Mouse (Mus musculus) CD8-positive naive resting alpha-beta T cell, adult 2 months (primary cell): Measurements from ENCODE around the gene Cacng3.

Experiments
- DNase-seq, 2 experiments: peaks; one replicate each; pipeline ENCODE4 v3.0.0; 2022; ENCODE audit warnings: low read depth in 2 of 2, low spot score in 2 of 2

The Cacng3 gene

GRCm38 (mm10) chr7:122718540-122718939 is 48.2 kb downstream of the Cacng3 start:
- DNase-seq, result no peak

DNA sequence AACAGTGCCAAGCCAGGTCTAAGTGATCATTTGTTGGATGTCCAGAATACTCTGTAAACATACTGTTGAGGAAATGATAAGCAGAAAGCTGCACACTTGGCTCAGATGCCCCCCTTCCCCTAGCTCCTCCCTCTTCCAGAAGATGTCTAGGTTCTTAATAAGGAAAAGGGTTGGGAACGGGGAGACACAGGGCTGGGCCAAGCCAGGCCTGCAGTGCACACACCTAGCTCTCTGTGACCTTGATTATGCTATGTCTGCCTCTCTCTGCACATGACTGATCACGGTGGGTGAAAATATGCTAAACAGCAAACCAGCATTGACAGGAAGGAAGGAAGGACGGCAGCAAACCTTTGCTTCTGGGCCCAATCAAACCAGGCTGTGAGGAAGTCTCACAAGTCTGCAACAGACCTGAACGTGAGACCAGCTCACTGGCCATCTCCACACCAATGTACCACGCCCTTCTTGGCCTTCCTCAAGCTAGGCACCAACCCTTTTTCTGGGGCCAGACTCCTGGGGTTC is 53.1 kb downstream of the Cacng3 start:
- no peak for DNase-seq

DNA sequence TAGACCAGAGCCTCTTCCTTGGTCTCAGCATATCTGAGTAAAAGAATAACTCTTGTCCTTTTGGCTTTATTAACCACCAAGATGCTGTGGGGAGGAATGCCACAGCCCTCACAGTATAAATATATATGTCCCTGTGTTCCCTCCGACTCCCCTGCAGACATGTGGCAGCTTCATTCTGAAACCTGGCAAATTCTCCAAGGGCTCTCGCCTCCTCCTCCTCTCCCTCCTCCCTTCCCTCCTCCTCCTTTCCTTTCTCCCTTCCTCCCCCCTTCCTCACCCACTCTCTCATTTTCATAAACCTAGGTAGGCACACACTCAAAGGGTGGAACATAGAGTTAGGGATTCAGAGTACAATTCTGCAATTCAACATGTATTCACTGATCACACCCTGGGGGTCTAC is 56.1 kb downstream of the Cacng3 start:
- no peak for DNase-seq

DNA sequence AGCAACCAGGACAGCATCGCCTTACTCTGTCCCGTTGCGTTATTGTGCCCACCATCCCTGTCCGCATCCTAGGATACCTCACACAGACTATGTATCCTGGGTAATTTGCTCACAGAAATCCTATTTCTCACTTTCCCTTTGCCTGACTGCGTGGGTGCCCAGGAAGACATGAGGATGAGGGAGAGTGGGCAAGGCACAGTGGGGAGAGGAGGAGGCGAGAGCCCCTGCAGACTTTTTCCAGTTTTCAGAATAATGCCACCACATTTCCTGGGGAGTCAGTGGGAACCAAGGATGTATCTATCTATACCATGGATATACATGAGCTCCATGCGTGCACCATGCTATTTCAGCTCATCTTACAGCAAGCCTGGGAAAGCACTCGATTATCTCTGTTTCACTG is 57.9 kb downstream of the Cacng3 start:
- DNase-seq, result no peak

- DNase-seq, result no peak
Measured at GRCm38 (mm10) chr7:122728846-122729245, 58.6 kb downstream of the Cacng3 start.

DNA sequence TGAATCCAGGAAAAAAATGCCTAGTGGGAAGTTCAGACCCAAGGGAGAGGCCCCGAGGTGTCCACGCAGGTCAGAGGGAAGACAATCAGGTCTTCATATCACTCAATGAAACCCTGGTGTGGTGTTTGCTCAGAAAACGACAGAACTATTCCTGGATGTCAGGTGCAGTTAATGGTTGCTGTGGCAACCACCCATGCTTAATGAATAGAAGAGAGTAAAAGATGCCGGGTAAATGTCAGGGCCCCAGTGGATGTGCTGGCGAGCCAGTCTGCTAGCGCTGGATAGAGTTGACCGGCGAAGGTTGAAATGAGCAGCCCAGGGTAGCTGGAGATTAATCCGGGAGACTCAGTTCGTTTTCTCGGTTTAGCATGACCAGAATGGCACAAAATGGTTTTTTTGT is 65.0 kb downstream of the Cacng3 start:
- DNase-seq, result no peak

DNA sequence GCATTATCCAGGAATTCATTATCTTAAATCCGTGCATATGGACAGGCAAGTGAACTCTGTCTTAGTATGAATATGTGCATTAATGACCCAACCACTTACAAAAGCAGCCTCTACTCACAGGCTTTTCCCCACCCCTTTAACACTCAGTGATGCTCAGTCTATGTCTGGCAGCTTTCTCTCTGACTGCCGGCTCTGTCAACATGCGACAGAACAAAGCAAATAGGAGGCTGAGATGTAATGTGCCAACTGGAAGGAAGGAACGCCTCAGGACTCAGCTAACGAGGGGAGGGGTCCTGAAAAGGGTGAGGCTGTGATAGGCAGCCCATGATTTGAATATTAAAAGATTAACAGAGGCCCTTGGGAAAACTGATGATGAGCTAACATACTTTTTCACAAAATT is 68.2 kb downstream of the Cacng3 start:
- DNase-seq, result no peak

DNA sequence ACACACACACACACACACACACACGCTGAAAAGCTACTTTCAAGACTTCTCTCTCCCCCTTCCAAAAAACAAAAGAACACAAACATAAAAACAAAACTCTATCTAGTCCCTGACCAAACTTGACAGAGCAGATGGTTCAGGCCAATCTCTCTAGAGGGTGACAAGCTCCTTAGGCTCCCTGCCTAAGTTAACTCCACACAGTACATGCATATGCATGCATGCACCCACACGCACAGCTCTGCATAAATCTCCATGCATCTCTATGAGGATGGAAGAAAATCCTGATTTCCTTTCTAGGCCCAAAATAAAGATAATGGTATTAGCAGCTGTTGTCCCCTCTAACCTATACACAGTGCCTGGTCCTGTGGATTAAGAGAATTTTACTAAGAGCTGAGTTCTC is 70.4 kb downstream of the Cacng3 start:
- DNase-seq, result no peak

DNA sequence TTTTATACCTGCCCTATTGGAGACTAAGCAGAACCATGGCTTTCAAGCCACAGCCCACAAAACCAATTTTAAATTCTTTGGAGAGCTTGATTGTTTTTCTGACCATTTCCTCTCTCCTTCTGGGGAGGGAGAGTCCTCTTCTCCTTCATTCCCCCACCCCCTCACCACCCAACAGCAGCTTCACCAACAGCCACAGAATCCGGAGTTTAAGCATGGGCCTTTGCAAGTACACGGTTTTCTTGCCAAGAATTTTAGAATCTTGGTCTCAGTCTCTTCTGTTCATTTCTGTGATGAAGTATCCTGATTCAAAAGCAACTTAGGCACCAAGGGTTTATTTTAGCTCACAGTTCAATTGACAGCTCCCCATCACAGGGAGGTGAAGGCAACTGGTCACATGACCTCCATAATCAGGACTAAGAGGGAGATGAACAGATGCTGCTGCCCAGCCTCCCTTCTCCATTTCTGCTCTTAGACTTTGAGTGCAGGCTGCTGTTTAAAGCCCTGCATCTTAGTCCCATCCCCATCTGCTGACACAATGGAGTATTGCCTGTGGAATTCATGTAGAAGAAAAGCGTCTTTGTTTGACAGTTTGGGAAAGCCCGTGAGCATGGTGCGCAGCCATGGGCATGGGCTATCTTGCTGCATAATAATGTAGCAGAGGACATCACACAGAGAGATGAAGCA is 85.8 kb downstream of the Cacng3 start:
- DNase-seq, result no peak

DNA sequence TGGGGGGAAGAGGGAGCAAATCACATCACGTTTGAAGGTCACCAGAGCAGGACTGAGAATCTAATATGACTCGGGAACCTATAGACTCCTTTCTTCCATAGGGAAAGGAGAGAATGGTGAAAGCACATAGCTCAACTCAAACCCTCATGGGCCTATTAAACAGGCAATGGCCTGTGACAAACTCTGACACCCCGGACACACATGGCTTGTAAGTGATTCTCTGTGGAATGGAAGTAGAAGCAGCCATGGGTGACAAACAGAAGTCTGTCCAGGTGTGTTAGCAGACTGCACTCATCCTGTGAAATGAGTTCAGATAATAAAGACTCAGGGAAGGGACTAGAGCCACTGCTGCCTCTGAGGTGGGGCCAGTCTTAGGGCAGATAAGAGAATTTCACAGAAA is 88.4 kb downstream of the Cacng3 start:
- DNase-seq, result no peak

DNA sequence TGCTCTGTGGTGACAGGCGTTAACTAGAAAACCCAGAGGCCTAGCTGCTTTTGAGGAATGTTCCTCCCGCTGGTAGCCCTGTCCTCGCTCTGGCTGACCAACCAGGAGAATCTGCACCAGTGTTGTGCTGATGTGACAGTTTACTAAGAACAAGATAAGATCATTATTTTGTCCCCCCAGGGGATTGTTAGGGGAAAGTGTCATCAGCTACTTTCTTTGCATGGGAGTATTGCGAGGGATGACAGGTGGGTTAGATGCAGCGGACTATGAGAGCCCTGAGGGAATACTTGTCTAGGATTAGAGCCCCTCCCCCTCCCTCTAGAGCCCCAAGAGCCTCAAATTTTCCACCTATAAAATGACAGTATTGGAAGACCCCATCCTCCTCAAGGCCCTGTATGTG is 94.2 kb downstream of the Cacng3 start:
- DNase-seq, result no peak

GRCm38 (mm10) chr7:122768292-122769020 is 98.2 kb downstream of the Cacng3 start:
- no peak for DNase-seq

GRCm38 (mm10) chr7:122779601-122780000 is 109.3 kb downstream of the Cacng3 start:
- DNase-seq, result no peak

DNA sequence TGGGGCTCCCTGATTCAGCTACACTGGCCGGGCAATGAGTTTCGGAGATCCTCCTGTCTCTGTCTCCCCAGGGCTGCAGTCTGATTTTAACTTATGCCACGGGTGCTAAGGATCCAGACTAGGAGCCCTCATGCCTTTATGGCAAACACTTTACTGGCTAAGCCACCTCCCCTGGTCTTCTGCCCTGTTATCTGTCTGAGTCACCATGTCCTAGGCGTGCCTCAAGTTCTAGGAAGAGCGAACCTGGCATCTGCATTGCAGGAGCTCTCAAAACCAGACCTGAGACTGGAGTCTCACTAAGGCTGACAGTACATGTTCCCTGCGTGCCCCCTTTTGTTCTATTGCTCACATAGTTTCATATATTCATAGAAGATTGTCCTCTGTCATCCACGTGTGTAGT is 119.6 kb downstream of the Cacng3 start:
- DNase-seq, result no peak

DNA sequence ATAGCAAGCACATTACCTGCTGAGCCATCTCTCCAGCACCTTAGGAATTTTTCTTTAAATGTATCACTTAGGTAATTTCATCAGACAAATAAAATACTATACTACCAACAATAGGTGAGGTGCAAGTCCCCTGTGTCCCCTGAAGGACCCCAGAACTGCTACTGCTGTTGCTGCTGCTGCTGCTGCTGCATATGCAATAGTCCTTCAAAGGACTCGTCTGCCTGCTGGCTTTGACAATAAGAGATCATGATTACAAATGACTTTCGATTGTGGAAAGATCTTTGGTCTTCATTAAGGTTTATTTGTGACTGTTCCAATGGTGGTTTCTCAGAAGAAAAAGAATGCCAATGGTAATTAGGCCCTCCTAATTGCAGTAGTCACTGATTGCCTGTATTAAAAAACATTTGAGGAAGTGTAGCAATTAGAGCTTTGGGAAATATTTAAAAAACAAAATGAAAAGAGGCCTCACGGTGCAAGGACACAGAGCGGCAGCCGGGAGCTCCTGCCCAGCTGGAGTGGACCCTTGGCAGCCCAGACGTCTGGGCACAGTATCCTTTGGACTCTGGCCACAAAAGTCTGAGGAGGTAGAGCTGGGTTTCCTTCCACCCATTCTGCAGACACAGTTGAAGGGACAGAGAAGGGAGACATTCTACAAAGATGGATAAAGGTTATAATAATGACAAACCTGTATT is 123.5 kb downstream of the Cacng3 start:
- no peak for DNase-seq

GRCm38 (mm10) chr7:122795140-122795539 is 124.8 kb downstream of the Cacng3 start:
- no peak for DNase-seq

- DNase-seq, result no peak
Measured at GRCm38 (mm10) chr7:122800821-122801220, 130.5 kb downstream of the Cacng3 start.

DNA sequence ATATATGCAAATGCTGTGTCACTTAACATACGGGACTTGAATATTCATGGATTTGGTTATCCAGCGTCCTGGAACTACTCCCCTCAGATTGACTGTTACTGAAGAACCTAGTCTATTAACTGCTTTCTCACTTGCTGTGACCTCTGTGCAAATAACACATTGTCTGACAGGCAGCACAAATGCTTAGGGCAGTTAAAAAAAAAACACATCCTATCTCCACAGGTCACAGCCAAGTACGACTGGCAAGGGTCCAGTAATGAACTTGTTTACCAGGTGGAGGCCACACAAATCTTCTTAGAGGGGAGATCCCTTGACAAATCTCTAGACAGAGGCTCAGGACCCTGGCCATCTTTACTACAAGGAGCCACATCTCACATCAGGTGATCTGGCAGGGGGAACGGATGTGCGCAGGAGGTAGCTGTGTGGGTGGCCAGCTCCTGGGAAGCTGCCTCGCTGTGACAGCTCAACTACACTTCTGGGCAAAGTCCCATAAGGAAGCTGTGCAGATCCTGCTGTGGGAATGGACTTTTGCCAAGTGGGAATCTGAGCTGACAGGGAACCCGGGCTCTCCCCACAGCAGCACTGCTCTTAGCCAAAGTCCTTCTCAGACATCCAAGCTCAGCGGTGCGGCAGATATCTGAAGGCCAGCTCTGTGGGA is 133.7 kb downstream of the Cacng3 start:
- DNase-seq, result no peak

DNA sequence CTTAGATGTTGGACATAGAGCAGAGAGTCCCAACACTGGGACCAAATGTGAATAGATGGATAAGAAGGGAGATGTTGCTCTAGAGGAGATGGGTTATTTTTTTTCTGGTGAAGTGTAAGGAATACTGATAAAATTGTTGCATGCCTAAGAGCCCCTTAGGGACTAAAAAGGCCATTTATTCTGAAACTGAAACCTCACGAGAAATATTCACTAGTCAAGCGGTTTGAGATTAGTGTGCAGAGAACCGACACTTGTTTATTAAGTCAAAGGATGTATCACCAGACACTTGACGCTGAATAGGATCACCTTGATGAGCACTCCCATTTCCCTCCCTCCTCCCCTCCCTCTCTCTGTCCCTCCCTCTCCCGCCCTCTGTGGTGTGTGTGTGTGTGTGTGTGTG is 136.2 kb downstream of the Cacng3 start:
- no peak for DNase-seq

- DNase-seq, result no peak
Measured at GRCm38 (mm10) chr7:122813724-122814123, 143.4 kb downstream of the Cacng3 start.

DNA sequence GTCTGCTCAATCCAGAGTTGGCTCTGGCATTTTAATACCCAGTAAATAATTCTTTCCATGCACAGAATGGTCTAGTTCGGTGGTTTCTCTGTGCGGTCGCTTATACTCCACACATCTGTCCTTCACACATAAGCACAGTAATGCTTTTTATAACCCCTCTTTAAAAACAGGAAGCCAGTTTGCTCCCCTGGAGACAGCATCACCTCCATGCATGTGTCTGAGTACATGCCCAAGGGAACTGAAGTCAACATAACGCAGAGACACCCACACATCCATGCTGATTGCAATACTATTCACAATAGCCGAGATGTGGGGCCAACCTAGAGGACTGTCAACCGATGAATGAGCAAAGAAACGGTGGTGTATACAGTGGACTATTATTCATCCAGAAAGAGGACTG is 147.3 kb downstream of the Cacng3 start:
- DNase-seq, result no peak
